16 mouse cellular contexts compared by ENCODE assay signal in genomic region chr10:10761274-10761673, GRCm38 (mm10).
A peak's percentile ranks its signal among the peaks of the same experiment; 100 is the strongest.
DNase-seq lines count a peak whose midpoint lies in the region; ATAC-seq and TF ChIP-seq lines count a peak whose summit lies in the region.
"Had no signal": no experiment of that assay in that cellular context is flagged by ENCODE, and none has a peak within 500 bp of the region (broad histone marks: within the 10 kb centered on the region; RNA-seq: fewer than 3 reads in every experiment).

No protein-coding gene starts in this region.

- no peaks in the 10 kb centered on the region for H3K27me3 ChIP-seq in heart, embryonic 11.5 days (ENCODE audit: control insufficient read depth, insufficient read depth, low read length)
- H3K27me3 ChIP-seq in liver, adult 2 months (ENCODE audit: control insufficient read depth, insufficient read depth, low read length) = no peaks in the 10 kb centered on the region
- H3K27me3 ChIP-seq: forebrain, embryonic 12.5 days; heart, embryonic 13.5 days; hindbrain, embryonic 15.5 days; liver, embryonic 13.5 days; megakaryocyte, embryonic 14.5 days; neural tube, embryonic 13.5 days had no signal

- no peaks in the 10 kb centered on the region for H3K4me1 ChIP-seq in heart, embryonic 11.5 days (ENCODE audit: control insufficient read depth, insufficient read depth, low read length)
- H3K4me1 ChIP-seq in liver, adult 2 months (ENCODE audit: control insufficient read depth, insufficient read depth, low read length) = no peaks in the 10 kb centered on the region
- H3K4me1 ChIP-seq: forebrain, embryonic 12.5 days; heart, embryonic 13.5 days; hindbrain, embryonic 15.5 days; liver, embryonic 13.5 days; megakaryocyte, embryonic 14.5 days; neural tube, embryonic 13.5 days had no signal

- H3K79me2 ChIP-seq in liver, adult 2 months (ENCODE audit: control insufficient read depth, insufficient read depth, low read length) = no peaks in the 10 kb centered on the region

- H3K4me3 ChIP-seq in heart, embryonic 11.5 days (ENCODE audit: low read depth, low read length) = no peak overlapping the region
- no peak overlapping the region for H3K4me3 ChIP-seq in liver, adult 2 months (ENCODE audit: insufficient read depth, low read depth, low read length)
- H3K4me3 ChIP-seq: forebrain, embryonic 12.5 days; heart, embryonic 13.5 days; hindbrain, embryonic 15.5 days; liver, embryonic 13.5 days; megakaryocyte, embryonic 14.5 days; neural tube, embryonic 13.5 days had no signal

- ATAC-seq in heart, embryonic 11.5 days (replicated peaks; ENCODE audit: insufficient number of reproducible peaks, low FRiP score, low TSS enrichment) = no peak
- no peak for ATAC-seq in frontal cortex, adult (ENCODE audit: low TSS enrichment)

- TF ChIP-seq CTCF in liver, adult 2 months (IDR thresholded peaks at IDR 0.05; ENCODE audit: low read depth, low read length) = no peak
- no peak for TF ChIP-seq CTCF in brain, embryonic 14.5 days (IDR thresholded peaks at IDR 0.05; ENCODE audit: borderline replicate concordance, extremely low read depth, insufficient read depth, insufficient read length)

- no peaks in the 10 kb centered on the region for H3K36me3 ChIP-seq in heart, embryonic 11.5 days (ENCODE audit: control insufficient read depth, insufficient read depth, low read length)
- no peaks in the 10 kb centered on the region for H3K36me3 ChIP-seq in liver, adult 2 months (ENCODE audit: control insufficient read depth, insufficient read depth, low read length)
- H3K36me3 ChIP-seq: forebrain, embryonic 12.5 days; heart, embryonic 13.5 days; hindbrain, embryonic 15.5 days; liver, embryonic 13.5 days; neural tube, embryonic 13.5 days had no signal

- H3K9me3 ChIP-seq in heart, embryonic 11.5 days (replicated peaks; ENCODE audit: control insufficient read depth, low read length) = no peaks in the 10 kb centered on the region
- H3K9me3 ChIP-seq: forebrain, embryonic 12.5 days; heart, embryonic 13.5 days; hindbrain, embryonic 15.5 days; liver, embryonic 13.5 days; megakaryocyte, embryonic 14.5 days; neural tube, embryonic 13.5 days had no signal

- no peak overlapping the region for H3K27ac ChIP-seq in heart, embryonic 11.5 days (ENCODE audit: low read depth, low read length)
- no peak overlapping the region for H3K27ac ChIP-seq in liver, adult 2 months (replicated peaks; ENCODE audit: insufficient read depth, low read depth, low read length)
- H3K27ac ChIP-seq: forebrain, embryonic 12.5 days; heart, embryonic 13.5 days; hindbrain, embryonic 15.5 days; liver, embryonic 13.5 days; neural tube, embryonic 13.5 days had no signal

- WGBS in heart, embryonic 11.5 days (ENCODE audit: insufficient replicate concordance) = 54% methylated on average over 1 of the region's 1 CpGs
- WGBS in liver, adult 2 months = 8% methylated on average over 1 of the region's 1 CpGs

- H3K4me2 ChIP-seq in heart, embryonic 11.5 days = no peak overlapping the region
- H3K4me2 ChIP-seq: forebrain, embryonic 12.5 days; heart, embryonic 13.5 days; hindbrain, embryonic 15.5 days; liver, embryonic 13.5 days; neural tube, embryonic 13.5 days had no signal

- peak; percentile 50 for DNase-seq in heart, adult 8-10 months (ENCODE audit: low spot score)
- peak; percentile 66 for DNase-seq in liver, adult 2 months (ENCODE audit: extremely low read depth, low read depth, low spot score)
- DNase-seq in liver = no peak
- peak; percentile 62 for DNase-seq in brain, embryonic 14.5 days (ENCODE audit: low read depth)
- DNase-seq in heart, postnatal 4 days = peak; percentile 5
- DNase-seq: cerebellum, adult 8-10 months; kidney, adult 9 months; liver, embryonic 13.5 days; thymus, adult 2 months had no signal

- no peak for TF ChIP-seq POLR2A in liver, adult 2 months (IDR thresholded peaks at IDR 0.05; ENCODE audit: extremely low read depth, insufficient read depth, low read length)
- no peak for TF ChIP-seq POLR2A in brain, embryonic 14.5 days (IDR thresholded peaks at IDR 0.05; ENCODE audit: borderline replicate concordance, extremely low read depth, insufficient read depth, insufficient read length, poor library complexity, severe bottlenecking)

- H3K9ac ChIP-seq in heart, embryonic 11.5 days (ENCODE audit: low read depth, low read length) = no peak overlapping the region
- no peak overlapping the region for H3K9ac ChIP-seq in liver, adult 2 months (ENCODE audit: low read depth, low read length)
- H3K9ac ChIP-seq: forebrain, embryonic 12.5 days; heart, embryonic 13.5 days; hindbrain, embryonic 15.5 days; liver, embryonic 13.5 days; neural tube, embryonic 13.5 days had no signal
